Mouse (Mus musculus): ENCODE results near the gene Nbea.
"Not testable (repeated sequence)": the region's sequence is repeated elsewhere in the genome, so short reads cannot be mapped to it uniquely, and the experiment has no call there.

Gene Nbea

DNA sequence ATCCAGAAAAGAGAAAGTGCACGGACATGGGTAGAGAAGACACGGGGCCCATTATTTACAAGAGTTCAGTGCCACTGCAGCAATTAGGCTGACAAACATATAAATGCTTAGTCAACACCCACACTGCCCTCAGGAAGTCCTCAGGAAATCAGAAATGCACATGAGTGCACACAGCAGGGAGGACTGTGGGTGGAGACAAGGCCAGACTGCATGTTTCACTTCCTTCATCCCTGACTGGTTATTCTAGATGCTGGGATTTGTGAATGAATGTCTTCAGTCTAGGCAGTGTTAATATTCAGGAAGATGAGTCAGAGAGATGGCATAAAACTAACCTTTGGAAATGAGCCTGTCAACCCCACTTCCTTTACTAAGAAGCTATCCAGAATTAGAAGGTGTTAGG, 531.2 kb downstream of the Nbea start:
- DNase-seq: peak; percentile 16

DNA sequence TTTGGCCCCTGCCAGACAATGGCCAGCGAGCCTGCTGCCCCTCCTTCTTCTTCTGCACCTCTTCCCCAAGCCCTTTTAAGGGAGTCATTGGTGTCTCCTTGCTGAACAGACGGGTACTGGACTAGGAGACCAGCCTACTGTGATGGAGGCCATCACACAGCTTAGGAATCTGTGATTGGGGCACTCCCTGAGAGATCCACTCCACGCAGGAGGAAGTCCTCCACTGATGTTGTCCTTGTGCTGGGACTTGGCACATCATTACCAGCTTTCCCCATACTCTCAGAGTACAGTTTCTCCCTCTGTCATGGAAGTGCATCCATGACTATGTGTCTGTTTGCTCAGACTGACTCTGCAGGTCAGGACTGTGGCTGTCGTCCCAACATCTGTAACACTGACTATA, 531.6 kb downstream of the Nbea start:
- no peak for DNase-seq

DNA sequence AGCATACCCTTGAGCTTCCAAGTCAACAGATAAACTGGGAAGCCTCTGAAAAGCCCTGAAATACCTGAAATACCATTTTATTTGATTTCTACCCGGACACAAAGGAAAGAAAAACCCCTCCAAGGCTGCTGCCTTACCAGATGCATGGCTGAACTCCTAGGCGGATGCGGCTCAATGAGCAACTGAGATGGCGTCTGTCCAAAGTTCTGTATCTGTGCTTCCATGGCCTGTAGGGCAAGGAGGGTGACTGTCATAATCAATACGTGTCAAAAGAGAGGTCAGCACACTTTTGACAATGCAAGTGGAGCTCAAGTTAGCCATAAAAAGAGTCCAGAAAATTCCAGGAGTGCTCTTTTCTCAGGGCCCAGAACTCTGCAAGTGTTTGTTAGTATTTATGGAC, 534.0 kb downstream of the Nbea start:
- DNase-seq: no peak

GRCm38 (mm10) chr3:55648299-55648698, 535.2 kb downstream of the Nbea start:
- no peak for DNase-seq

DNA sequence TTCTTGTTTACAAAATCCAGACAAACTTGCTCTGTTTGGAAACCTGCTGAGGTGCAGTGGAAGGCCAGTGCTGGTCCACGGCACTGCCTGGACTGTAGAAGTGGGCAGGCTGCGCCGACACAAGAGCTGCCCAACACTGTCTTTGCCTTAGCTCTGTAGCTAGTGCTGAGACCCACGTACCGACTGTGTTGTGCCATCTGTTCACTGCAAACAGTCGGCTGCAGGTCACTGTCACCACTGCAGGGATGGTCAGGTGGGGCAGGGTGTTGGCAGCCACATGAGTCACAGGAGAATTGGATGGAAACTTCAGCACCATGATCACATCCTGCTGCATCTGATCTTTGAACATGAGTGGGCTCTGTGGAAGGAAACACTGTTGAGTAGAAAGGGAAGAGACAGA, 536.3 kb downstream of the Nbea start:
- no peak for DNase-seq

GRCm38 (mm10) chr3:55646437-55646836, 537.1 kb downstream of the Nbea start:
- no peak for DNase-seq

- DNase-seq: no peak
Measured at GRCm38 (mm10) chr3:55644035-55644618, 539.4 kb downstream of the Nbea start.

GRCm38 (mm10) chr3:55637660-55638059, 545.8 kb downstream of the Nbea start:
- no peak for DNase-seq

DNA sequence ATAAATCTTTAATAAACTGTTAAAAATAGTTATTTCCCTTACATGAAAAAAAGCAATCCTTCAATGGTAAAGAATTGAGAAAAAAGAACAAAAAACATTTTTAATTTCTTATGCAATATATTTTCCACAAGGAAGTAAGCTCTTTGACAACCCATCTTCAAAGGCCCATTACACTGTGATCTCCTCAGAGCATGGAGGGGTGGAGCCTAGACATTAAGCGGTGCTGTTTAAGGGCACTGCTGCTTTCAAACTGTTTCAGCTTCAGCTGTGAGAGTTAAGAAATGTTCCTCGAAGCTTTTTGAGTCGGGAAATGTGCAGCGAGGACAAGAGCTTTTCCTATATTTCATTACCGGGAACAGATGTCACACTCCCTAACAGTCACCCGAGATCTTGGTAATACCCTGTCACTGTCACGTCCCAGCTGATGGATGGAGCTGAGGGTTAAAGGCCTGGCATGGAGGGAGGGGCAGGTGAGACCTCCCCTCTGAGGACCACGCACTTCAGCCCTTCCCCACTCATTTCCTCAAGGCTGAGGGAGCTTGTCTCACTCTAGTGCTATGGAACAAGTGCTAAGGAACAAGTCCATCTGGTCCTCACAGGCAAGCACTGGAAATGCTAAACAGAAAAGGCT, 547.8 kb downstream of the Nbea start:
- no peak for DNase-seq

- DNase-seq: no peak
Measured at GRCm38 (mm10) chr3:55627054-55627453, 556.4 kb downstream of the Nbea start.

- not testable (repeated sequence) for DNase-seq
Measured at GRCm38 (mm10) chr3:55621958-55622357, 561.5 kb downstream of the Nbea start.

DNA sequence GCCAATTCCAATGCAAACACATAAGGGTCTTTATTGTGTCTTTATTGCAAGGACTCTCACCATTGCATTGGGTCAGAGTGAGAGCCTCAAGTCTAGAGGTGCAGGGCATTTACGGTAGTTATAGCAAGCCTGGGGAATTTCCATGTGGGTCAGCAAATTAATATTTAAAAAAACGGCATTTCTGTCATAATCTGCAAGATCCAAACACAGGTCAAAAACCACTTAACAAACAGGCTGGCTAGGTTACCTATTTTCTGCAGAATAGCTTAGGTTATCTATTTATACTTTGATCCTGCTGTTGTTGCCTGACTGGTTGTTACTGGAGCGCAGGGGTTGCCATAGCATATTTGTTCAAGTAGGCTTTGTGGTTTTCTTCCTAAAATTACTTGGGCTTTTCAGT, 565.1 kb downstream of the Nbea start:
- no peak for DNase-seq

DNA sequence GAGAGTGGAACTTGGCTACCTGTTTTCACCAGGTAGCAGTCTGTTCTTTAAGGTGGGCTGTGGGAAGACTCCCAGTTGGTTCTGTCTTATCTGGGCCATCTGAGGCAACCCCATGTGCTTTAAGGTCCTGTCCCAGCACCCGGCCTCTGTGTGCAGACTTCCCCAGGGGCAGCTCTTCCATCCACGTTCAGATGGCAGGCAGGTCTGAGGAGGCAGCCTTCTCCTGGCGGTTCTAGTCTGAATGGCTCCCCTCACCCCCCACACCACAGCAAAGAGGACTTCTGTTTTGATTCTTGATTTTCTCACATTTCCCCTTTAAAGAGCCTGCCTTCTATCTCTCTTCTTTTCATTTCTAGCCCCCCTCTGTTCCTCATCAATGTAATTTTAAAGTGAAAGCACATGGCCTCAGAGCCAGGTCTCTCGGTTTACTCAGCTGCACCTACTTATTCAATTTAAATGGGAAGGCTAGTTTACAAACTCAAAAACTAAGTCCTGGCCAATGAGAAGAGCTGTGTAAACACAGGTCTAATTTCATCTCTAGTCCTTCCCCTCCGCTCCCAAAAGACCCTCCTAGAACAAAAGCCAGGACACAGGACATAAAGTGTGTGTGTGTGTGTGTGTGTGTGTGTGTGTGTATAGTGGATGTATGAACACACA, 570.9 kb downstream of the Nbea start:
- no peak for DNase-seq

- DNase-seq: no peak
Measured at GRCm38 (mm10) chr3:55612023-55612422, 571.5 kb downstream of the Nbea start.

DNA sequence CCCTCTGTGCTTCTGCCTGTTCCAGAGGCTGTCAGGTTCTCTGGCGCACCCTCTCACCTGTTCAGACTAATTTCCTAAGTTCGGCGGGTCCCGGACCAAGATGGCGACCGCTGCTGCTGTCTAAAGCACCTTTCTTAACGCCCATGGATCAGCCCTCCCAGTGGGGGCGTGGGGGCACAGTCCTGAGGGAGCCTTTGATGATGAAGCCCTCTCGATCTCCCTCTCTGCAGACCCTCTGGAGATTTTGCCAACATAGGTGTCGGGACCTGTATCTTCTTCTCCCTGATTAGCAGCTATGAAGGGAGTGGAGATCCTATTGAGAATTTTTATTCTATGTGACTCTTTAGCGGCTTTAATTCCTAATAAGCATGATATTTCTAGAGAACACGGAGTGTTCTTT, 573.3 kb downstream of the Nbea start:
- no peak for DNase-seq

DNA sequence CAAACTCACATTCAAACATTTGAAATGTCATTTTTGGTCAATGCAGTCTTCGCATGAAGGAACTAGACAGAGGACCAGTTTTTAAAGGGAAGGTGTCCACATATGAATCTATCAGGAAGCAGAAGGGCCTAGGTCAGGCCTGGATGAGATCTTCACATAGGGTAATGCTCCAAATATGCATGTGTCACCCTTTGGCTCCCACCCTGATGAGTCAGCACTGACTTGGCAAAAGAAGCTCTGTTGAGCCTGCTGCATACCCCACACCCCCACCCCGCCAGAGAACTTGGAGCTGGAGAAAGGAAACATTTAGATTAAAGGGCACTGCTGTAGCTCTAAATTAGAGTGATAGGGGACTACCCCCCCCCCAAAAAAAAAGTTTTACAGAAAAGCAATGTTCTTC, 583.2 kb downstream of the Nbea start:
- peak; percentile 58 for DNase-seq

- peak; percentile 36 for DNase-seq
Measured at GRCm38 (mm10) chr3:55599366-55600085, 584.0 kb downstream of the Nbea start.

DNA sequence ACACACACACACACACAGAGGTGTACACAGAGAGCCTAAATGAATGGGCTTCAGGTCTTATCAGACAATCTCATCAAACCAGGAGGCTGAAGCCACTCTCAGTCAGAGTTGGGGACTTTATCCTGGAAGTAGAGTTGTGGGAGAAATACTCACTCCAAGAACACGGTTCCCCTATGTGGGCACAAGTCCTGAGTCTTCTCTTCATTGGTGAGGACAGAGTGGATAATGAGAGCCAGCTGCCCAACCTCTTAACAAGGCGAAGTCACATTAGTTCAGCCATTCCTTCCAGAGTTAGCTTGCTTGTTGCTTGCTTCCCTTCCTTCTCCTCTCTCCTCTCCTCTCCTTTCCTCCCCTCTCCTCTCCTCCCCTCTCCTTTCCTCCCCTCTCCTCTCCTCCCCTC, 584.8 kb downstream of the Nbea start:
- DNase-seq: no peak

GRCm38 (mm10) chr3:55593312-55593711, 590.2 kb downstream of the Nbea start:
- DNase-seq: no peak

- no peak for DNase-seq
Measured at GRCm38 (mm10) chr3:55590727-55591126, 592.8 kb downstream of the Nbea start.

DNA sequence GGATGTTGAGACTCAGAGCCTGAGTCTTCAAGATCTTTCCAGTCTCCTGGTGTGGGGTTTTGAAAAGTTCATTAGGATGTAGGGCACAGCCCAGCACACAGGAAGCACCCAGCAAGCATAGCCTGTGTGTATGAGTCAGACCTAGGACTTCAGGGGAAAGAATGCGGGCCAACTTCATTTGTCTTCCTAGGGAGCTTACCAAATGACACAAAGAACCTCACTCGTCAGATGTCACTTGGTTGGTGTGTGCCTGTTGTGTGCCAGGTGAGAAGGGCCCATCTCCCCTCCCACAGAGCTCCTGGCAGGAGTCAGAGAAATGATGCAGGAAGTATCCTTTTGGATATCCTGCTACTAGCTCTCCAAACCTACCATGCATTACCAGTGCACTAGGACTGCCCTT, 593.2 kb downstream of the Nbea start:
- DNase-seq: no peak

GRCm38 (mm10) chr3:55589402-55589944, 594.0 kb downstream of the Nbea start:
- no peak for DNase-seq
